Mouse (Mus musculus): Measurements from ENCODE around the gene Ptcra. TPM values are rescaled to one million over a fixed set of nuclear protein-coding genes. Genes with fewer than 3 reads are reported as not detected.

Ptcra gene
- polyA plus RNA-seq, 1 experiment from 2014 or later, result 0.65 TPM

- Histone ChIP-seq H3K4me1 (peaks cover 20% of the 10 kb centered on the region), H3K9me3 (no peaks in the 10 kb centered on the region), H3K9ac (no peak overlapping the region), H3K36me3 (peaks cover 35% of the 10 kb centered on the region), H3K4me3 (no peak overlapping the region), H3K27ac (no peak overlapping the region), H3K4me2 (replicated peaks) (no peak overlapping the region), H3K27me3 (replicated peaks) (no peaks in the 10 kb centered on the region)
- WGBS, result 95% methylated on average over 11 of the region's 11 CpGs
- ATAC-seq (ENCODE audit: low FRiP score, low read depth), result no peak
These were observed 48.6 kb downstream of the Ptcra start for GRCm38 (mm10) chr17:46714756-46715481.

DNA sequence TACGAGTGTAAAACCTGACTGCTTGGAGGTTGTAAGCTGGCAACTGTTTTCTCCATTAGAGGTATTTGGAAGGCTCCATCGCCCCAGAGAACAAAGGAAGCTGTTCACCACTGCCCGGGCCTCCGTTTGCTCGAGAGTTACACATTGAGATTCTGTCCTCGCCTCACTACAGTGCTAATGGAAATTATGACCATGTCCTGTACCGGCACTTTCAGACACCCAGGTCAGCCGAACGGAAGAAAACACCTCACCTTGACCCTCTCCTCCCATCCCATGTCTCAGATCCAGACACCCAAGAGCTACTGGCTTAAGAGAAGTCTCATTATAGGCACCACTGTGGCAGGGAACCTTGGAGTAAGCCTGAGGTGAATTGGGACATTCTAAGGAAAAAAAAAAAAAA lies 49.7 kb downstream of the Ptcra start:
- no peak for ATAC-seq (ENCODE audit: low FRiP score, low read depth)
- no peak overlapping the region for H3K27ac ChIP-seq
- 89% methylated on average over 9 of the region's 9 CpGs for WGBS
- no peak overlapping the region for H3K4me2 ChIP-seq (replicated peaks)
- peaks cover 20% of the 10 kb centered on the region for H3K4me1 ChIP-seq
- H3K36me3 ChIP-seq, result peaks cover 35% of the 10 kb centered on the region
- no peaks in the 10 kb centered on the region for H3K9me3 ChIP-seq
- H3K27me3 ChIP-seq (replicated peaks), result no peaks in the 10 kb centered on the region
- H3K4me3 ChIP-seq, result no peak overlapping the region
- H3K9ac ChIP-seq, result no peak overlapping the region

DNA sequence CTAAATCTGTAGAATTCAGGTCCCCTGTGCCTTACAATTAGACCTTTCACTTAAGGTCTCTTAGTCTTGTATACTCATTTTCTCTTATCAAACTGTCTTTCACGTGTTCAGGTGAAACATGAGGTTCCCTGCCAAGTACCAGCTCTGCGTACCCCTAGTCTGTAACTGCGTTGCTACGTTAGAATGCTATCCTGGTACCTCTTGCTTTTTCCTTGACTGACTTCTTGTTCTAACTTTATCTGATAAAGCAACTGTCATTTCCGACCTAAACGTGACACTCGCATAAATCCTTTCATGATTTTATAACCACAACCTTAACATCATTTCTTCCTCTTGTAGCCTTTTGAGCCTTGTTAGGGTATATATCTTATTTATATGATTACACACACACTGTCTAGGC lies 51.1 kb downstream of the Ptcra start:
- Histone ChIP-seq H3K36me3 (peaks cover 35% of the 10 kb centered on the region), H3K27ac (no peak overlapping the region), H3K4me3 (peak overlapping the region; percentile 100), H3K4me2 (replicated peaks) (peak overlapping the region; percentile 100), H3K9ac (peak overlapping the region; percentile 94), H3K4me1 (peaks cover 20% of the 10 kb centered on the region), H3K9me3 (no peaks in the 10 kb centered on the region), H3K27me3 (replicated peaks) (no peaks in the 10 kb centered on the region)
- ATAC-seq (ENCODE audit: low FRiP score, low read depth), result no peak
- WGBS, result 81% methylated on average over 7 of the region's 7 CpGs

DNA sequence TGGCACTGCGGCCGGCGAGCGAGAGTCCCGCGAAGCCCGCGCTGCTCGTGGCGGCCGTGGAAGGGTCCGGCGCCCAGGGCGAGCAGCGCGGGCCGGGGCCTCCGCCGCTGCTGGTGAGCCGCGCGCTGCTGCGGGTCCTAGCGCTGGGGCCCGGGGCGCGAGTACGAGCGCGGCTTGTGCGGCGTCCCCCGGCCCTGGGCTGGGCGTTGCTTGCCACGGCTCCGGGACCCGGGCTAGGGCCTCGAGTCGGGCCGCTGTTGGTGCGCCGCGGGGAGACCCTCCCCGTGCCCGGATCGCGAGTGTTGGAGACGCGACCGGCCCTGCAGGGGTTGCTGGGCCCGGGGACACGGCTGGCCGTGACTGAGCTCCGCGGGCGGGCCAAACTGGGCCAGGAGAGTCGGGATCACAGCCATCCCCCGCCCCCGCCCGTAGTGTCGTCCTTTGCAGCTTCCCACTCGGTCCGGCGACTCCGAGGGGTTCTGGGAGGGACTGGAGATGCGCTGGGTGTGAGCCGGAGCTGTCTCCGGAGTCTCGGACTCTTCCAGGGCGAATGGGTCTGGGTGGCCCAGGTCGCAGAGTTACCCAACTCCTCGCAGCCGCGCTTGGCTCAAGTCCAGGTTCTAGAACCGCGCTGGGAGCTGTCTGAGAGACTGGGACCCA lies 51.8 kb downstream of the Ptcra start:
- ATAC-seq (ENCODE audit: low FRiP score, low read depth), result peak; percentile 62
- Histone ChIP-seq H3K4me3 (peak overlapping the region; percentile 100), H3K9ac (peak overlapping the region; percentile 94), H3K4me1 (peaks cover 20% of the 10 kb centered on the region), H3K27me3 (replicated peaks) (no peaks in the 10 kb centered on the region), H3K4me2 (replicated peaks) (peak overlapping the region; percentile 100), H3K27ac (peak overlapping the region; percentile 7; the same call in 1 of the 2 replicates), H3K36me3 (peaks cover 32% of the 10 kb centered on the region), H3K9me3 (no peaks in the 10 kb centered on the region)
- under 1% methylated on average over 76 of the region's 76 CpGs for WGBS

- ATAC-seq (ENCODE audit: low FRiP score, low read depth), result peak; percentile 89
- H3K27me3 ChIP-seq (replicated peaks), result no peaks in the 10 kb centered on the region
- H3K36me3 ChIP-seq, result peaks cover 26% of the 10 kb centered on the region
- peak within 1 kb of the TSS; percentile 100 for H3K4me2 ChIP-seq (replicated peaks)
- peak within 1 kb of the TSS; percentile 94 for H3K9ac ChIP-seq
- H3K9me3 ChIP-seq, result no peaks in the 10 kb centered on the region
- H3K27ac ChIP-seq, result peak within 1 kb of the TSS; percentile 7; the same call in 1 of the 2 replicates
- H3K4me3 ChIP-seq, result peak within 1 kb of the TSS; percentile 100
- peaks cover 20% of the 10 kb centered on the region for H3K4me1 ChIP-seq
- WGBS, result 9% methylated on average over 36 of the region's 36 CpGs
These were observed 52.4 kb downstream of the Ptcra start, which contains the start of gene Pex6 for GRCm38 (mm10) chr17:46710959-46711597. Gene Pex6, plus strand, starts transcription at chr17:46711463.

GRCm38 (mm10) chr17:46706375-46707089 lies 57.0 kb downstream of the Ptcra start:
- Histone ChIP-seq H3K27me3 (replicated peaks) (no peaks in the 10 kb centered on the region), H3K4me1 (peaks cover 38% of the 10 kb centered on the region), H3K27ac (no peak overlapping the region), H3K4me2 (replicated peaks) (no peak overlapping the region), H3K36me3 (no peaks in the 10 kb centered on the region), H3K9ac (no peak overlapping the region), H3K9me3 (no peaks in the 10 kb centered on the region), H3K4me3 (no peak overlapping the region)
- 95% methylated on average over 14 of the region's 14 CpGs for WGBS
- no peak for ATAC-seq (ENCODE audit: low FRiP score, low read depth)

Other genes with a start within 250 kb of the Ptcra start
- 13.4 and 15.3 TPM in 2 replicates for gene Cul9, start 217.3 kb downstream of the Ptcra start, polyA plus RNA-seq (2016; fragmentation: Nextera tagmentation; extraction: Ambion mirVana)
- 5.6 and 8.4 TPM in 2 replicates for gene Srf, start 207.5 kb downstream of the Ptcra start, polyA plus RNA-seq (2016; fragmentation: Nextera tagmentation; extraction: Ambion mirVana)
- 68.3 and 69.7 TPM in 2 replicates for gene Ptk7, start 134.2 kb downstream of the Ptcra start, polyA plus RNA-seq (2016; fragmentation: Nextera tagmentation; extraction: Ambion mirVana)
- gene Klc4, start 117.7 kb downstream of the Ptcra start, polyA plus RNA-seq (2016; fragmentation: Nextera tagmentation; extraction: Ambion mirVana), result 45.2 and 47.4 TPM in 2 replicates
- gene Mrpl2, start 117.5 kb downstream of the Ptcra start, polyA plus RNA-seq (2016; fragmentation: Nextera tagmentation; extraction: Ambion mirVana), result 76.9 and 86.9 TPM in 2 replicates
- gene Cul7, start 113.4 kb downstream of the Ptcra start, polyA plus RNA-seq (2016; fragmentation: Nextera tagmentation; extraction: Ambion mirVana), result 42.0 and 45.2 TPM in 2 replicates
- gene Rrp36, start 89.4 kb downstream of the Ptcra start, polyA plus RNA-seq (2016; fragmentation: Nextera tagmentation; extraction: Ambion mirVana), result 52.1 and 54.1 TPM in 2 replicates
- gene Mea1, start 84.9 kb downstream of the Ptcra start, polyA plus RNA-seq (2016; fragmentation: Nextera tagmentation; extraction: Ambion mirVana), result 178 and 189 TPM in 2 replicates
- gene Klhdc3, start 82.8 kb downstream of the Ptcra start, polyA plus RNA-seq (2016; fragmentation: Nextera tagmentation; extraction: Ambion mirVana), result 146 and 148 TPM in 2 replicates
- gene Ppp2r5d, start 58.6 kb downstream of the Ptcra start, polyA plus RNA-seq (2016; fragmentation: Nextera tagmentation; extraction: Ambion mirVana), result 89.5 and 107 TPM in 2 replicates
- 35.8 and 36.9 TPM in 2 replicates for gene Pex6, start 52.2 kb downstream of the Ptcra start, polyA plus RNA-seq (2016; fragmentation: Nextera tagmentation; extraction: Ambion mirVana)
- 0.43 and 0.49 TPM in 2 replicates for gene Gnmt, start 34.5 kb downstream of the Ptcra start, polyA plus RNA-seq (2016; fragmentation: Nextera tagmentation; extraction: Ambion mirVana)
- gene Cnpy3, start 11.5 kb downstream of the Ptcra start, polyA plus RNA-seq (2016; fragmentation: Nextera tagmentation; extraction: Ambion mirVana), result 58.4 and 62.0 TPM in 2 replicates
- 34.9 and 46.6 TPM in 2 replicates for gene 2310039H08Rik, start 8.9 kb upstream of the Ptcra start, polyA plus RNA-seq (2016; fragmentation: Nextera tagmentation; extraction: Ambion mirVana)
- 125 and 139 TPM in 2 replicates for gene Rpl7l1, start 19.0 kb upstream of the Ptcra start, polyA plus RNA-seq (2016; fragmentation: Nextera tagmentation; extraction: Ambion mirVana)
- gene Bicral, start 94.8 kb upstream of the Ptcra start, polyA plus RNA-seq (2016; fragmentation: Nextera tagmentation; extraction: Ambion mirVana), result 7.0 and 8.0 TPM in 2 replicates
- 87.8 and 89.5 TPM in 2 replicates for gene Tbcc, start 127.0 kb upstream of the Ptcra start, polyA plus RNA-seq (2016; fragmentation: Nextera tagmentation; extraction: Ambion mirVana)
- not detected in 2 replicates for gene Prph2, start 146.7 kb upstream of the Ptcra start, polyA plus RNA-seq (2016; fragmentation: Nextera tagmentation; extraction: Ambion mirVana)
- gene Ubr2, start 246.8 kb upstream of the Ptcra start, polyA plus RNA-seq (2016; fragmentation: Nextera tagmentation; extraction: Ambion mirVana), result 22.6 and 22.7 TPM in 2 replicates